ENCODE assay signal across 8 mouse cellular contexts in genomic region chr8:75088989-75089881, GRCm38 (mm10). TPM values are rescaled to one million over a fixed set of nuclear protein-coding genes. Genes with fewer than 3 reads are reported as not detected.
DNase-seq lines count a peak whose midpoint lies in the region; ATAC-seq lines count a peak whose summit lies in the region.

No protein-coding gene starts in this region.

- H3K27me3 ChIP-seq in embryonic facial prominence, embryonic 12.5 days, result no peaks in the 10 kb centered on the region

- H3K9ac ChIP-seq in embryonic facial prominence, embryonic 12.5 days, result peak overlapping the region; percentile 28

- DNase-seq in CD4-positive, CD25-positive, alpha-beta regulatory T cell, adult 2 months (ENCODE audit: low read depth, low spot score), result peak; percentile 20
- DNase-seq in heart, adult 11 months, result peak; percentile 99
- peak; percentile 88 for DNase-seq in kidney, adult 11 months
- DNase-seq in left cerebral cortex, postnatal 25 days (ENCODE audit: low spot score in 2 of 2), result peak; percentile 64 to 84
- peak; percentile 40 for DNase-seq in right cerebral cortex, postnatal 14 days

- 17% methylated on average over 6 of the region's 6 CpGs for WGBS in embryonic facial prominence, embryonic 12.5 days

- intact Hi-C loops in left cerebral cortex, postnatal 25 days (cut with DNase I), result no loop called here

- H3K4me1 ChIP-seq in embryonic facial prominence, embryonic 12.5 days, result peaks cover 12% of the 10 kb centered on the region

- ATAC-seq in CD4-positive, CD25-positive, alpha-beta regulatory T cell, adult 4 months, result no peak
- peak; percentile 53; the same call in 1 of the 2 replicates for ATAC-seq in embryonic facial prominence, embryonic 12.5 days (ENCODE audit: insufficient number of reproducible peaks, insufficient read depth, low FRiP score, low TSS enrichment)
- ATAC-seq in megakaryocyte progenitor cell, adult 5-6 weeks (replicated peaks; ENCODE audit: poor library complexity), result peak; percentile 69

- H3K36me3 ChIP-seq in embryonic facial prominence, embryonic 12.5 days, result no peaks in the 10 kb centered on the region

- no peaks in the 10 kb centered on the region for H3K9me3 ChIP-seq in embryonic facial prominence, embryonic 12.5 days

- peak overlapping the region; percentile 23; the same call in 1 of the 2 replicates for H3K4me2 ChIP-seq in embryonic facial prominence, embryonic 12.5 days (replicated peaks)

- peak overlapping the region; percentile 67 for H3K27ac ChIP-seq in embryonic facial prominence, embryonic 12.5 days

- H3K4me3 ChIP-seq in embryonic facial prominence, embryonic 12.5 days, result no peak overlapping the region

RNA-seq across cellular contexts. Expression of gene Hmox1, which starts 4.2 kb away (rescaled TPM):
- 10 to 100 TPM in 1 of 2 experiments, 1 to 10 TPM in 1; 3.9 to 13.8 TPM for polyA plus RNA-seq in CD4-positive, CD25-positive, alpha-beta regulatory T cell, adult 4 months (2017; shearing (Covaris generic))
- 19.5 and 23.4 TPM in 2 replicates for polyA plus RNA-seq in embryonic facial prominence, embryonic 12.5 days (2016; fragmentation: Nextera tagmentation; extraction: Ambion mirVana)
- total RNA-seq in left cerebral cortex, postnatal 25 days (2021), result 1 to 10 TPM; 4.6 to 5.4 TPM
- total RNA-seq in megakaryocyte progenitor cell, adult 5-6 weeks (2015), result 0.94 and 2.5 TPM in 2 replicates
- 2.5 and 3.9 TPM in 2 replicates for total RNA-seq in megakaryocyte progenitor cell, adult 5-6 weeks (2017)

RNA-seq across cellular contexts. Expression of gene Mcm5, which starts 20.1 kb away (rescaled TPM):
- polyA plus RNA-seq in CD4-positive, CD25-positive, alpha-beta regulatory T cell, adult 4 months (2017; shearing (Covaris generic)), result 10 to 100 TPM; 32.9 to 59.3 TPM
- polyA plus RNA-seq in embryonic facial prominence, embryonic 12.5 days (2016; fragmentation: Nextera tagmentation; extraction: Ambion mirVana), result 205 TPM in 2 replicates
- total RNA-seq in left cerebral cortex, postnatal 25 days (2021), result 1 to 10 TPM; 7.8 to 9.4 TPM
- total RNA-seq in megakaryocyte progenitor cell, adult 5-6 weeks (2015), result 66.1 and 75.7 TPM in 2 replicates
- 289 and 346 TPM in 2 replicates for total RNA-seq in megakaryocyte progenitor cell, adult 5-6 weeks (2017)

RNA-seq across cellular contexts. Expression of gene Tom1, which starts 55.7 kb away (rescaled TPM):
- 10 to 100 TPM; 14.1 to 14.6 TPM for polyA plus RNA-seq in CD4-positive, CD25-positive, alpha-beta regulatory T cell, adult 4 months (2017; shearing (Covaris generic))
- 30.5 and 36.9 TPM in 2 replicates for polyA plus RNA-seq in embryonic facial prominence, embryonic 12.5 days (2016; fragmentation: Nextera tagmentation; extraction: Ambion mirVana)
- total RNA-seq in left cerebral cortex, postnatal 25 days (2021), result 10 to 100 TPM; 37.6 to 38.6 TPM
- total RNA-seq in megakaryocyte progenitor cell, adult 5-6 weeks (2015), result 29.6 and 48.4 TPM in 2 replicates
- 26.4 and 34.4 TPM in 2 replicates for total RNA-seq in megakaryocyte progenitor cell, adult 5-6 weeks (2017)

Comparison
In these comparisons a context has a peak if more than half of its experiments do, and no peak if none do; other contexts are left out.
1. DNase-seq: peak in every context shown above with its lines; median percentile 99 in heart, adult 11 months; 88 in kidney, adult 11 months; 74 in left cerebral cortex, postnatal 25 days; 40 in right cerebral cortex, postnatal 14 days; 20 in CD4-positive, CD25-positive, alpha-beta regulatory T cell, adult 2 months.
2. RNA of gene Mcm5, which starts 20.1 kb away (total RNA-seq): 66.1 to 346 TPM in megakaryocyte progenitor cell, adult 5-6 weeks; 7.8 to 9.4 TPM in left cerebral cortex, postnatal 25 days; every median in the first group is over 4 times any median in the second.